In the genomic region with DNA sequence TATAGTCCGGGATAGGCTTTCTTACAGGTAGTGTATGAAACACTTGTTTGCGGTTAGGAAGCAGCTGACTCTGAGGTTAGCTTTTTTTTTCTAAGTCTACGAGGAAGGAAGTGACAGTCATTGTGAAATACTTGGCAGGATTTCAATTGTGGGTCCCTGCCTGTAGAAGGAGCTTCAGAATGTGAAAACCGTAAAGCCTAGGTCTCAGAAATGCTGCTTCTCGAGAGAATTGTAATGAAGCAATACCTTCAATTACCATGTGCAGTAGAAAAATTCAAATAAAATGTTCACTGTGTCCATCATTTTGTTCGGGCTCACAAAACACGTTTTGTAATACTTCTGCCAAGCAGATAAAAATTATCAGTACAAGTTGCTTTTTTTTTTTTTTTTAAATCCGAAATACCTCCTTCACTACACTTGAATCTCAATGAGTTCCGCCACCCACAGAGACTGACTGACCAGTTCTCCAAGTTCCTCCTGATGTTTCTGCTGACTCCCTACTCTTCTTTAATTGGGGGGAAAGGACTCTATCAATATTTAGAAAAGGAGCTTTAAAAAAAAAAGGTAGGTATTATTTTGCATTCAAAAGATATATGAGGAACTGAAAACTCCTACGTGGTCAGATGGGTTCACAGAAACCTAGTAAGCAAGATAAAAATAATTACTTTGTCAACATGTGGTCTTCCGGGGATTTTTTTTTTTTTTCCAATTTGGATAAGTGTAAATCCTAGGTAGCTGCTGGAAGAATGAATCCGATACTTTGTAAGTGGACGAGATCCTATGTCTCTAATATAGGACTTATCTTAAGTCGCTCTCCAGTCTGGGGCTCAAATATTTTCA, we compare ENCODE assay signal across 7 mouse cellular contexts. TPM values are rescaled to one million over a fixed set of nuclear protein-coding genes. Genes with fewer than 3 reads are reported as not detected.
DNase-seq lines count a peak whose midpoint lies in the region; ATAC-seq lines count a peak whose summit lies in the region.

No protein-coding gene starts in this region.

- peak overlapping the region; percentile 67 for H3K4me3 ChIP-seq in embryonic facial prominence, embryonic 11.5 days (ENCODE audit: low read depth, low read length)
- H3K4me3 ChIP-seq in hindbrain, embryonic 12.5 days = peak overlapping the region; percentile 54

- H3K36me3 ChIP-seq in embryonic facial prominence, embryonic 11.5 days (replicated peaks; ENCODE audit: control insufficient read depth, insufficient read depth, low read depth, low read length) = no peaks in the 10 kb centered on the region
- peaks cover 7% of the 10 kb centered on the region; the same call in 1 of the 2 replicates for H3K36me3 ChIP-seq in hindbrain, embryonic 12.5 days

- WGBS in embryonic facial prominence, embryonic 11.5 days = 59% methylated on average over 14 of the region's 14 CpGs
- WGBS in hindbrain, embryonic 12.5 days = 59% methylated on average over 14 of the region's 14 CpGs

- no peak for ATAC-seq in embryonic facial prominence, embryonic 11.5 days (replicated peaks; ENCODE audit: insufficient number of reproducible peaks, low FRiP score, low TSS enrichment, low read depth)
- no peak for ATAC-seq in hindbrain, embryonic 12.5 days (ENCODE audit: low FRiP score)
- ATAC-seq in neutrophil, adult 5-6 weeks (ENCODE audit: extremely low read depth, insufficient number of reproducible peaks, low FRiP score, poor library complexity, severe bottlenecking) = peak; percentile 82

- H3K4me1 ChIP-seq in embryonic facial prominence, embryonic 11.5 days (ENCODE audit: control insufficient read depth, insufficient read depth, low read length) = peaks cover 3% of the 10 kb centered on the region; the same call in 1 of the 2 replicates
- H3K4me1 ChIP-seq in hindbrain, embryonic 12.5 days = peaks cover 20% of the 10 kb centered on the region

- no peaks in the 10 kb centered on the region for H3K27me3 ChIP-seq in embryonic facial prominence, embryonic 11.5 days (ENCODE audit: control insufficient read depth, insufficient read depth, low read length)
- peaks cover 5% of the 10 kb centered on the region; the same call in 1 of the 2 replicates for H3K27me3 ChIP-seq in hindbrain, embryonic 12.5 days

- DNase-seq in 3T3-L1 (ENCODE audit: low read depth, low spot score) = peak; percentile 86
- DNase-seq in B cell, adult 2 months = peak; percentile 73 to 80
- DNase-seq in embryonic facial prominence, embryonic 11.5 days (ENCODE audit: low spot score) = no peak
- DNase-seq in lung, adult 18-20 months = peak; percentile 38 to 82
- DNase-seq in frontal cortex, postnatal 36 days (ENCODE audit: low spot score in 2 of 2) = no peak

- peak overlapping the region; percentile 58 for H3K4me2 ChIP-seq in embryonic facial prominence, embryonic 11.5 days (ENCODE audit: low read depth, low read length)
- peak overlapping the region; percentile 62 for H3K4me2 ChIP-seq in hindbrain, embryonic 12.5 days (replicated peaks)

- H3K27ac ChIP-seq in embryonic facial prominence, embryonic 11.5 days (replicated peaks; ENCODE audit: low read depth, low read length) = peak overlapping the region; percentile 52; the same call in 1 of the 2 replicates
- peak overlapping the region; percentile 85 for H3K27ac ChIP-seq in hindbrain, embryonic 12.5 days

- H3K9ac ChIP-seq in embryonic facial prominence, embryonic 11.5 days (replicated peaks; ENCODE audit: low read length) = peak overlapping the region; percentile 52
- H3K9ac ChIP-seq in hindbrain, embryonic 12.5 days = no peak overlapping the region

- no peaks in the 10 kb centered on the region for H3K9me3 ChIP-seq in embryonic facial prominence, embryonic 11.5 days (replicated peaks; ENCODE audit: control insufficient read depth, low read length)
- no peaks in the 10 kb centered on the region for H3K9me3 ChIP-seq in hindbrain, embryonic 12.5 days (replicated peaks)

RNA-seq across cellular contexts. Expression of a gene that starts 0.8 kb away (rescaled TPM):
- 28.0 and 28.4 TPM in 2 replicates for polyA plus RNA-seq in embryonic facial prominence, embryonic 11.5 days (2014; fragmentation: Nextera tagmentation; extraction: Ambion mirVana)
- 70.2 and 74.1 TPM in 2 replicates for polyA plus RNA-seq in hindbrain, embryonic 12.5 days (2016; fragmentation: Nextera tagmentation; extraction: Ambion mirVana)
- 87.7 and 108 TPM in 2 replicates for total RNA-seq in neutrophil, adult 5-6 weeks (2017)

RNA-seq across cellular contexts. Expression of a gene that starts 37.7 kb away (rescaled TPM):
- 14.7 and 16.3 TPM in 2 replicates for polyA plus RNA-seq in embryonic facial prominence, embryonic 11.5 days (2014; fragmentation: Nextera tagmentation; extraction: Ambion mirVana)
- polyA plus RNA-seq in hindbrain, embryonic 12.5 days (2016; fragmentation: Nextera tagmentation; extraction: Ambion mirVana) = 51.4 and 63.2 TPM in 2 replicates
- total RNA-seq in neutrophil, adult 5-6 weeks (2017) = 0.74 and 0.93 TPM in 2 replicates

Comparison
In these comparisons a context has a peak if more than half of its experiments do, and no peak if none do; other contexts are left out.
1. DNase-seq: peak in 3T3-L1 (single experiment), B cell, adult 2 months (2 of 2) and lung, adult 18-20 months (2 of 2); none in embryonic facial prominence, embryonic 11.5 days (single experiment) and frontal cortex, postnatal 36 days (0 of 2).